ENCODE assay signal across 10 mouse cellular contexts in genomic region chr12:16753110-16753509, GRCm38 (mm10). TPM values are rescaled to one million over a fixed set of nuclear protein-coding genes. Genes with fewer than 3 reads are reported as not detected.
A peak's percentile ranks its signal among the peaks of the same experiment; 100 is the strongest.
DNase-seq lines count a peak whose midpoint lies in the region; ATAC-seq lines count a peak whose summit lies in the region.
"Had no signal": no experiment of that assay in that cellular context is flagged by ENCODE, and none has a peak within 500 bp of the region (broad histone marks: within the 10 kb centered on the region; RNA-seq: fewer than 3 reads in every experiment).

No protein-coding gene starts in this region.

- WGBS in embryonic facial prominence, embryonic 11.5 days, result 48% methylated on average over 8 of the region's 8 CpGs
- 32% methylated on average over 8 of the region's 8 CpGs for WGBS in midbrain, embryonic 10.5 days

- H3K4me2 ChIP-seq in embryonic facial prominence, embryonic 11.5 days (ENCODE audit: low read depth, low read length), result no peak overlapping the region

- no peak overlapping the region for H3K4me3 ChIP-seq in embryonic facial prominence, embryonic 11.5 days (ENCODE audit: low read depth, low read length)
- H3K4me3 ChIP-seq in midbrain, embryonic 10.5 days, result peak overlapping the region; percentile 7; the same call in 1 of the 2 replicates
- H3K4me3 ChIP-seq: limb, embryonic 13.5 days had no signal

- no peaks in the 10 kb centered on the region for H3K27me3 ChIP-seq in embryonic facial prominence, embryonic 11.5 days (ENCODE audit: control insufficient read depth, insufficient read depth, low read length)
- peaks cover 28% of the 10 kb centered on the region for H3K27me3 ChIP-seq in midbrain, embryonic 10.5 days (ENCODE audit: low read depth, poor library complexity, severe bottlenecking)
- H3K27me3 ChIP-seq: limb, embryonic 13.5 days had no signal

- H3K4me1 ChIP-seq in embryonic facial prominence, embryonic 11.5 days (ENCODE audit: control insufficient read depth, insufficient read depth, low read length), result no peaks in the 10 kb centered on the region
- H3K4me1 ChIP-seq in midbrain, embryonic 10.5 days, result peaks cover 63% of the 10 kb centered on the region

- DNase-seq in embryo, embryonic 11 days, result peak; percentile 34
- no peak for DNase-seq in embryo, embryonic 9.5 days (ENCODE audit: extremely low spot score)
- peak; percentile 31 for DNase-seq in kidney, postnatal 10 days
- no peak for DNase-seq in kidney, postnatal 14 days
- DNase-seq in embryonic facial prominence, embryonic 11.5 days (ENCODE audit: low spot score), result no peak
- peak; percentile 44 for DNase-seq in midbrain, embryonic 10.5 days (ENCODE audit: low spot score)
- DNase-seq in frontal cortex, postnatal 14 days (ENCODE audit: low spot score in 2 of 2), result no peak
- DNase-seq in cerebellum, adult 9-10 months, result no peak
- DNase-seq: cerebellum, adult 18-20 months had no signal

- no peaks in the 10 kb centered on the region for H3K9me3 ChIP-seq in embryonic facial prominence, embryonic 11.5 days (replicated peaks; ENCODE audit: control insufficient read depth, low read length)
- H3K9me3 ChIP-seq in midbrain, embryonic 10.5 days (replicated peaks), result no peaks in the 10 kb centered on the region
- H3K9me3 ChIP-seq: limb, embryonic 13.5 days had no signal

- no peaks in the 10 kb centered on the region for H3K36me3 ChIP-seq in embryonic facial prominence, embryonic 11.5 days (replicated peaks; ENCODE audit: control insufficient read depth, insufficient read depth, low read depth, low read length)
- peaks cover 53% of the 10 kb centered on the region for H3K36me3 ChIP-seq in midbrain, embryonic 10.5 days
- H3K36me3 ChIP-seq: limb, embryonic 13.5 days had no signal

- H3K27ac ChIP-seq in embryonic facial prominence, embryonic 11.5 days (replicated peaks; ENCODE audit: low read depth, low read length), result no peak overlapping the region
- H3K27ac ChIP-seq in midbrain, embryonic 10.5 days (replicated peaks), result peak overlapping the region; percentile 77
- H3K27ac ChIP-seq: limb, embryonic 13.5 days had no signal

- H3K9ac ChIP-seq in embryonic facial prominence, embryonic 11.5 days (replicated peaks; ENCODE audit: low read length), result no peak overlapping the region
- H3K9ac ChIP-seq: limb, embryonic 13.5 days had no signal

- 0 out of 2 replicates have a peak, but pooled peaks have one; percentile 29 for ATAC-seq in embryonic facial prominence, embryonic 11.5 days (replicated peaks; ENCODE audit: insufficient number of reproducible peaks, low FRiP score, low TSS enrichment, low read depth)

RNA-seq across cellular contexts. Expression of gene Greb1, which starts 47.6 kb away (rescaled TPM):
- polyA plus RNA-seq in embryonic facial prominence, embryonic 11.5 days (2014; fragmentation: Nextera tagmentation; extraction: Ambion mirVana), result 5.0 and 7.8 TPM in 2 replicates
- 24.0 and 31.0 TPM in 2 replicates for polyA plus RNA-seq in midbrain, embryonic 10.5 days (2016; fragmentation: Nextera tagmentation; extraction: Ambion mirVana)

RNA-seq across cellular contexts. Expression of gene E2f6, which starts 57.7 kb away (rescaled TPM):
- 85.5 and 87.6 TPM in 2 replicates for polyA plus RNA-seq in embryonic facial prominence, embryonic 11.5 days (2014; fragmentation: Nextera tagmentation; extraction: Ambion mirVana)
- polyA plus RNA-seq in midbrain, embryonic 10.5 days (2016; fragmentation: Nextera tagmentation; extraction: Ambion mirVana), result 72.8 and 73.0 TPM in 2 replicates

Comparison
In these comparisons a context has a peak if more than half of its experiments do, and no peak if none do; other contexts are left out.
1. DNase-seq: peak in embryo, embryonic 11 days (single experiment), kidney, postnatal 10 days (single experiment) and midbrain, embryonic 10.5 days (single experiment); none in embryo, embryonic 9.5 days (single experiment), kidney, postnatal 14 days (single experiment), embryonic facial prominence, embryonic 11.5 days (single experiment), frontal cortex, postnatal 14 days (0 of 2) and cerebellum, adult 9-10 months (single experiment).